Comparison of ENCODE assay signal across 30 mouse cellular contexts in genomic region chr14:19900492-19900891, GRCm38 (mm10).
DNase-seq lines count a peak whose midpoint lies in the region; ATAC-seq and TF ChIP-seq lines count a peak whose summit lies in the region.
"Had no signal": no experiment of that assay in that cellular context is flagged by ENCODE, and none has a peak within 500 bp of the region (broad histone marks: within the 10 kb centered on the region; RNA-seq: fewer than 3 reads in every experiment).

No protein-coding gene starts in this region.

- H3K4me1 ChIP-seq in hindbrain, embryonic 13.5 days (replicated peaks): peaks cover 26% of the 10 kb centered on the region
- peaks cover 16% of the 10 kb centered on the region for H3K4me1 ChIP-seq in hindbrain, embryonic 12.5 days
- peaks cover 26% of the 10 kb centered on the region for H3K4me1 ChIP-seq in midbrain, embryonic 15.5 days
- peaks cover 16% of the 10 kb centered on the region for H3K4me1 ChIP-seq in midbrain, embryonic 16.5 days (ENCODE audit: control insufficient read depth, insufficient read depth, low read length)
- H3K4me1 ChIP-seq in hindbrain, embryonic 16.5 days (ENCODE audit: control insufficient read depth, insufficient read depth, low read depth, low read length): peaks cover 12% of the 10 kb centered on the region
- H3K4me1 ChIP-seq in cerebellum, adult 2 months (ENCODE audit: control insufficient read depth, insufficient read depth, low read length): peaks cover 3% of the 10 kb centered on the region
- H3K4me1 ChIP-seq: liver, embryonic 13.5 days had no signal

- ATAC-seq in hindbrain, embryonic 13.5 days (ENCODE audit: low FRiP score): no peak; the same call in 1 of the 2 replicates
- ATAC-seq in hindbrain, embryonic 12.5 days (ENCODE audit: low FRiP score): no peak
- ATAC-seq in midbrain, embryonic 15.5 days (replicated peaks): 0 out of 2 replicates have a peak, but pooled peaks have one; percentile 17
- ATAC-seq in midbrain, embryonic 16.5 days: no peak
- peak; percentile 58 for ATAC-seq in hindbrain, embryonic 16.5 days
- no peak for ATAC-seq in CD4-positive, CD25-positive, alpha-beta regulatory T cell, adult 4 months
- ATAC-seq: intestine, embryonic 16.5 days; lung, postnatal 0 days had no signal

- no peak overlapping the region for H3K9ac ChIP-seq in hindbrain, embryonic 13.5 days
- H3K9ac ChIP-seq in hindbrain, embryonic 12.5 days: no peak overlapping the region
- no peak overlapping the region for H3K9ac ChIP-seq in midbrain, embryonic 15.5 days
- no peak overlapping the region for H3K9ac ChIP-seq in midbrain, embryonic 16.5 days (ENCODE audit: low read depth, low read length)
- no peak overlapping the region for H3K9ac ChIP-seq in hindbrain, embryonic 16.5 days (ENCODE audit: low read depth, low read length)
- H3K9ac ChIP-seq: heart, embryonic 13.5 days; limb, embryonic 15.5 days; liver, embryonic 13.5 days had no signal

- H3K4me2 ChIP-seq in hindbrain, embryonic 13.5 days: no peak overlapping the region
- no peak overlapping the region for H3K4me2 ChIP-seq in hindbrain, embryonic 12.5 days (replicated peaks)
- no peak overlapping the region for H3K4me2 ChIP-seq in midbrain, embryonic 15.5 days
- H3K4me2 ChIP-seq in midbrain, embryonic 16.5 days (ENCODE audit: low read length): no peak overlapping the region
- no peak overlapping the region for H3K4me2 ChIP-seq in hindbrain, embryonic 16.5 days (ENCODE audit: low read length)
- H3K4me2 ChIP-seq: heart, embryonic 13.5 days; limb, embryonic 15.5 days; liver, embryonic 13.5 days had no signal

- H3K27me3 ChIP-seq in hindbrain, embryonic 13.5 days: no peaks in the 10 kb centered on the region
- H3K27me3 ChIP-seq in hindbrain, embryonic 12.5 days: no peaks in the 10 kb centered on the region
- no peaks in the 10 kb centered on the region for H3K27me3 ChIP-seq in midbrain, embryonic 15.5 days (replicated peaks)
- H3K27me3 ChIP-seq in midbrain, embryonic 16.5 days (ENCODE audit: control insufficient read depth, insufficient read depth, low read depth, low read length): no peaks in the 10 kb centered on the region
- no peaks in the 10 kb centered on the region for H3K27me3 ChIP-seq in hindbrain, embryonic 16.5 days (replicated peaks; ENCODE audit: control insufficient read depth, insufficient read depth, low read length)
- no peaks in the 10 kb centered on the region for H3K27me3 ChIP-seq in cerebellum, adult 2 months (ENCODE audit: control insufficient read depth, insufficient read depth, low read length)
- H3K27me3 ChIP-seq: CH12.LX; heart, embryonic 13.5 days; limb, embryonic 15.5 days; liver, embryonic 13.5 days had no signal

- DNase-seq in cerebellum, adult 2 months: no peak
- DNase-seq: adrenal gland, adult 8-10 months; B cell, adult 2 months; cerebellum, adult 9-10 months; cerebellum, postnatal 36 days; heart, postnatal 10 days; kidney, adult 8-10 months; kidney, postnatal 14 days; layer of hippocampus, adult 9-11 months; liver, embryonic 13.5 days; lung, adult 18-20 months; lung, postnatal 4 days; right cerebral cortex, adult 18-20 months; spleen, adult 18-20 months; thymus, adult 18-20 months; thymus, postnatal 25 days had no signal

- no peaks in the 10 kb centered on the region for H3K36me3 ChIP-seq in hindbrain, embryonic 13.5 days
- no peaks in the 10 kb centered on the region for H3K36me3 ChIP-seq in hindbrain, embryonic 12.5 days
- no peaks in the 10 kb centered on the region for H3K36me3 ChIP-seq in midbrain, embryonic 15.5 days (replicated peaks)
- 0 out of 2 replicates have a peak, but pooled peaks cover 3% of the 10 kb centered on the region for H3K36me3 ChIP-seq in midbrain, embryonic 16.5 days (ENCODE audit: control insufficient read depth, insufficient read depth, low read length)
- no peaks in the 10 kb centered on the region for H3K36me3 ChIP-seq in hindbrain, embryonic 16.5 days (ENCODE audit: control insufficient read depth, insufficient read depth, low read length)
- H3K36me3 ChIP-seq: heart, embryonic 13.5 days; limb, embryonic 15.5 days; liver, embryonic 13.5 days had no signal

- no peak for TF ChIP-seq POLR2A in cerebellum, adult 2 months (IDR thresholded peaks at IDR 0.05; ENCODE audit: borderline replicate concordance, insufficient read depth, low read length)

- H3K9me3 ChIP-seq in hindbrain, embryonic 13.5 days: no peaks in the 10 kb centered on the region
- no peaks in the 10 kb centered on the region for H3K9me3 ChIP-seq in hindbrain, embryonic 12.5 days (replicated peaks)
- H3K9me3 ChIP-seq in midbrain, embryonic 15.5 days: no peaks in the 10 kb centered on the region
- H3K9me3 ChIP-seq in midbrain, embryonic 16.5 days (replicated peaks; ENCODE audit: control insufficient read depth, low read length, poor library complexity, severe bottlenecking): no peaks in the 10 kb centered on the region
- no peaks in the 10 kb centered on the region for H3K9me3 ChIP-seq in hindbrain, embryonic 16.5 days (ENCODE audit: control insufficient read depth, low read length)
- H3K9me3 ChIP-seq: heart, embryonic 13.5 days; limb, embryonic 10.5 days; limb, embryonic 15.5 days; liver, embryonic 13.5 days; megakaryocyte, embryonic 14.5 days had no signal

- 64% methylated on average over 4 of the region's 4 CpGs for WGBS in hindbrain, embryonic 13.5 days
- 63% methylated on average over 4 of the region's 4 CpGs for WGBS in hindbrain, embryonic 12.5 days
- 52% methylated on average over 4 of the region's 4 CpGs for WGBS in midbrain, embryonic 15.5 days
- WGBS in midbrain, embryonic 16.5 days: 54% methylated on average over 4 of the region's 4 CpGs
- 41% methylated on average over 4 of the region's 4 CpGs for WGBS in hindbrain, embryonic 16.5 days
- 76% methylated on average over 4 of the region's 4 CpGs for WGBS in cerebellum, adult 2 months

- peak overlapping the region; percentile 44 for H3K27ac ChIP-seq in hindbrain, embryonic 13.5 days
- H3K27ac ChIP-seq in hindbrain, embryonic 12.5 days: no peak overlapping the region
- H3K27ac ChIP-seq in midbrain, embryonic 15.5 days: no peak overlapping the region
- H3K27ac ChIP-seq in midbrain, embryonic 16.5 days (ENCODE audit: low read length): no peak overlapping the region
- 0 out of 2 replicates have a peak overlapping the region, but pooled peaks have one; percentile 18 for H3K27ac ChIP-seq in hindbrain, embryonic 16.5 days (ENCODE audit: low read depth, low read length)
- H3K27ac ChIP-seq in cerebellum, adult 2 months (ENCODE audit: insufficient read depth, low read length): no peak overlapping the region
- H3K27ac ChIP-seq: heart, embryonic 13.5 days; limb, embryonic 10.5 days; limb, embryonic 15.5 days; liver, embryonic 13.5 days; stomach, postnatal 0 days had no signal

- no peak overlapping the region for H3K4me3 ChIP-seq in hindbrain, embryonic 13.5 days
- H3K4me3 ChIP-seq in hindbrain, embryonic 12.5 days: no peak overlapping the region
- no peak overlapping the region for H3K4me3 ChIP-seq in midbrain, embryonic 15.5 days
- H3K4me3 ChIP-seq in midbrain, embryonic 16.5 days (ENCODE audit: low read depth, low read length): no peak overlapping the region
- no peak overlapping the region for H3K4me3 ChIP-seq in hindbrain, embryonic 16.5 days (ENCODE audit: low read length)
- H3K4me3 ChIP-seq in cerebellum, adult 2 months (replicated peaks; ENCODE audit: insufficient read depth, low read depth, low read length): no peak overlapping the region
- H3K4me3 ChIP-seq: heart, embryonic 13.5 days; limb, embryonic 10.5 days; limb, embryonic 15.5 days; liver, embryonic 13.5 days; megakaryocyte, embryonic 14.5 days had no signal

- no peak for TF ChIP-seq CTCF in cerebellum, adult 2 months (IDR thresholded peaks at IDR 0.05; ENCODE audit: borderline replicate concordance, insufficient read depth, low read depth, low read length)

Comparison
In these comparisons a context has a peak if more than half of its experiments do, and no peak if none do; other contexts are left out.
1. ATAC-seq: peak in midbrain, embryonic 15.5 days (single experiment) and hindbrain, embryonic 16.5 days (single experiment); none in hindbrain, embryonic 13.5 days (single experiment), hindbrain, embryonic 12.5 days (single experiment), midbrain, embryonic 16.5 days (single experiment) and CD4-positive, CD25-positive, alpha-beta regulatory T cell, adult 4 months (single experiment).
2. H3K27ac ChIP-seq: peak in hindbrain, embryonic 13.5 days (single experiment) and hindbrain, embryonic 16.5 days (single experiment); none in hindbrain, embryonic 12.5 days (single experiment), midbrain, embryonic 15.5 days (single experiment), midbrain, embryonic 16.5 days (single experiment) and cerebellum, adult 2 months (single experiment).